Mouse (Mus musculus) heart, adult 2 months (tissue): Measurements from ENCODE around the gene Ppp3ca.

ENCODE experiments used
- CTCF ChIP-seq: fragments of 200-600 bp; IDR thresholded peaks from 2 replicates; pipeline ENCODE4 v1.8.1; 2022; ENCODE audit warnings: antibody characterized with exemption, mild to moderate bottlenecking, moderate library complexity
- POLR2A ChIP-seq: fragments of 200-500 bp; IDR thresholded peaks from 2 replicates; pipeline ENCODE4 v1.6.1; 2011; ENCODE audit warnings: mild to moderate bottlenecking, low read depth, low read length, control low read depth; ENCODE audit not compliant: insufficient read depth

- TF ChIP-seq CTCF (no peak), POLR2A (no peak)
Measured at GRCm38 (mm10) chr3:136774196-136774595, 104.3 kb downstream of the Ppp3ca start.
